Mouse (Mus musculus): ENCODE data around the gene Nop53.

Gene Nop53

GRCm38 (mm10) chr7:15966489-15966888 is 20.6 kb upstream of the Nop53 start:
- Histone ChIP-seq H3K36me3 (ENCODE audit: control insufficient read depth, insufficient read depth, low read length, poor library complexity, severe bottlenecking) (no peaks in the 10 kb centered on the region), H3K27me3 (ENCODE audit: control insufficient read depth, insufficient read depth, low read length, poor library complexity, severe bottlenecking) (no peaks in the 10 kb centered on the region)
- DNase-seq (ENCODE audit: low read depth, low spot score) = no peak

GRCm38 (mm10) chr7:15963798-15964652 is 18.2 kb upstream of the Nop53 start:
- peak; percentile 61 for DNase-seq (ENCODE audit: low read depth, low spot score)
- Histone ChIP-seq H3K27me3 (ENCODE audit: control insufficient read depth, insufficient read depth, low read length, poor library complexity, severe bottlenecking) (no peaks in the 10 kb centered on the region), H3K36me3 (ENCODE audit: control insufficient read depth, insufficient read depth, low read length, poor library complexity, severe bottlenecking) (no peaks in the 10 kb centered on the region)

GRCm38 (mm10) chr7:15962311-15963288 is 16.7 kb upstream of the Nop53 start:
- no peak for DNase-seq (ENCODE audit: low read depth, low spot score)
- Histone ChIP-seq H3K27me3 (ENCODE audit: control insufficient read depth, insufficient read depth, low read length, poor library complexity, severe bottlenecking) (no peaks in the 10 kb centered on the region), H3K36me3 (ENCODE audit: control insufficient read depth, insufficient read depth, low read length, poor library complexity, severe bottlenecking) (no peaks in the 10 kb centered on the region)

- Histone ChIP-seq H3K36me3 (ENCODE audit: control insufficient read depth, insufficient read depth, low read length, poor library complexity, severe bottlenecking) (peaks cover 1% of the 10 kb centered on the region), H3K27me3 (ENCODE audit: control insufficient read depth, insufficient read depth, low read length, poor library complexity, severe bottlenecking) (no peaks in the 10 kb centered on the region)
- no peak for DNase-seq (ENCODE audit: low read depth, low spot score)
Observed at GRCm38 (mm10) chr7:15961798-15962197, 15.9 kb upstream of the Nop53 start.

- no peaks in the 10 kb centered on the region for H3K27me3 ChIP-seq (ENCODE audit: control insufficient read depth, insufficient read depth, low read length, poor library complexity, severe bottlenecking)
- peaks cover 3% of the 10 kb centered on the region for H3K36me3 ChIP-seq (ENCODE audit: control insufficient read depth, insufficient read depth, low read length, poor library complexity, severe bottlenecking)
- DNase-seq (ENCODE audit: low read depth, low spot score) = no peak
Observed at GRCm38 (mm10) chr7:15961239-15961638, 15.4 kb upstream of the Nop53 start.

- no peaks in the 10 kb centered on the region for H3K27me3 ChIP-seq (ENCODE audit: control insufficient read depth, insufficient read depth, low read length, poor library complexity, severe bottlenecking)
- no peak for DNase-seq (ENCODE audit: low read depth, low spot score)
Observed at GRCm38 (mm10) chr7:15960691-15961090, 14.8 kb upstream of the Nop53 start.

GRCm38 (mm10) chr7:15956143-15956542 is 10.3 kb upstream of the Nop53 start:
- H3K36me3 ChIP-seq (ENCODE audit: control insufficient read depth, insufficient read depth, low read length, poor library complexity, severe bottlenecking) = peaks cover 5% of the 10 kb centered on the region
- no peak for DNase-seq (ENCODE audit: low read depth, low spot score)
- no peaks in the 10 kb centered on the region for H3K27me3 ChIP-seq (ENCODE audit: control insufficient read depth, insufficient read depth, low read length, poor library complexity, severe bottlenecking)

More at GRCm38 (mm10) chr7:15960691-15961090, 14.8 kb upstream of the Nop53 start:
- H3K36me3 ChIP-seq (ENCODE audit: control insufficient read depth, insufficient read depth, low read length, poor library complexity, severe bottlenecking) = peaks cover 3% of the 10 kb centered on the region

GRCm38 (mm10) chr7:15955509-15955908 is 9.6 kb upstream of the Nop53 start:
- DNase-seq (ENCODE audit: low read depth, low spot score) = no peak
- Histone ChIP-seq H3K27me3 (ENCODE audit: control insufficient read depth, insufficient read depth, low read length, poor library complexity, severe bottlenecking) (no peaks in the 10 kb centered on the region), H3K36me3 (ENCODE audit: control insufficient read depth, insufficient read depth, low read length, poor library complexity, severe bottlenecking) (peaks cover 5% of the 10 kb centered on the region)

GRCm38 (mm10) chr7:15954978-15955443 is 9.1 kb upstream of the Nop53 start:
- Histone ChIP-seq H3K27me3 (ENCODE audit: control insufficient read depth, insufficient read depth, low read length, poor library complexity, severe bottlenecking) (no peaks in the 10 kb centered on the region), H3K36me3 (ENCODE audit: control insufficient read depth, insufficient read depth, low read length, poor library complexity, severe bottlenecking) (peaks cover 5% of the 10 kb centered on the region)
- DNase-seq (ENCODE audit: low read depth, low spot score) = no peak

GRCm38 (mm10) chr7:15954436-15954835 is 8.6 kb upstream of the Nop53 start:
- H3K27me3 ChIP-seq (ENCODE audit: control insufficient read depth, insufficient read depth, low read length, poor library complexity, severe bottlenecking) = no peaks in the 10 kb centered on the region

GRCm38 (mm10) chr7:15953307-15954074 is 7.6 kb upstream of the Nop53 start:
- peak; percentile 59 for DNase-seq (ENCODE audit: low read depth, low spot score)
- no peaks in the 10 kb centered on the region for H3K27me3 ChIP-seq (ENCODE audit: control insufficient read depth, insufficient read depth, low read length, poor library complexity, severe bottlenecking)
- H3K36me3 ChIP-seq (ENCODE audit: control insufficient read depth, insufficient read depth, low read length, poor library complexity, severe bottlenecking) = peaks cover 5% of the 10 kb centered on the region

More at GRCm38 (mm10) chr7:15954436-15954835, 8.6 kb upstream of the Nop53 start:
- peaks cover 5% of the 10 kb centered on the region for H3K36me3 ChIP-seq (ENCODE audit: control insufficient read depth, insufficient read depth, low read length, poor library complexity, severe bottlenecking)
- no peak for DNase-seq (ENCODE audit: low read depth, low spot score)

- Histone ChIP-seq H3K27me3 (ENCODE audit: control insufficient read depth, insufficient read depth, low read length, poor library complexity, severe bottlenecking) (no peaks in the 10 kb centered on the region), H3K36me3 (ENCODE audit: control insufficient read depth, insufficient read depth, low read length, poor library complexity, severe bottlenecking) (peaks cover 5% of the 10 kb centered on the region)
- DNase-seq (ENCODE audit: low read depth, low spot score) = no peak
Observed at GRCm38 (mm10) chr7:15952416-15952815, 6.5 kb upstream of the Nop53 start.

- Histone ChIP-seq H3K36me3 (ENCODE audit: control insufficient read depth, insufficient read depth, low read length, poor library complexity, severe bottlenecking) (peaks cover 3% of the 10 kb centered on the region; the same call in 1 of the 2 replicates), H3K27me3 (ENCODE audit: control insufficient read depth, insufficient read depth, low read length, poor library complexity, severe bottlenecking) (no peaks in the 10 kb centered on the region)
- no peak for DNase-seq (ENCODE audit: low read depth, low spot score)
Observed at GRCm38 (mm10) chr7:15950008-15950407, 4.1 kb upstream of the Nop53 start.

- Histone ChIP-seq H3K27me3 (ENCODE audit: control insufficient read depth, insufficient read depth, low read length, poor library complexity, severe bottlenecking) (no peaks in the 10 kb centered on the region), H3K36me3 (ENCODE audit: control insufficient read depth, insufficient read depth, low read length, poor library complexity, severe bottlenecking) (peaks cover 4% of the 10 kb centered on the region; the same call in 1 of the 2 replicates)
- DNase-seq (ENCODE audit: low read depth, low spot score) = no peak
Observed at GRCm38 (mm10) chr7:15949216-15949790, 3.4 kb upstream of the Nop53 start.

All from splenic B cell, adult 2 months (primary cell).